Mouse (Mus musculus) lung, embryonic 14.5 days (tissue): ENCODE data around the gene Inhbe. TPM values are rescaled to one million over a fixed set of nuclear protein-coding genes. Genes with fewer than 3 reads are reported as not detected.
"Not testable (repeated sequence)": the region's sequence is repeated elsewhere in the genome, so short reads cannot be mapped to it uniquely, and the experiment has no call there.

Experiments used
- ATAC-seq: fragments of 200-750 bp; cut with Nextera tagmentation; 2 replicates; pipeline ENCODE4 v1.8.0; 2017; ENCODE audit warnings: mild to moderate bottlenecking, moderate TSS enrichment, moderate library complexity; ENCODE audit not compliant: insufficient read depth
- DNase-seq: peaks from one replicate; pipeline ENCODE4 v3.0.0-alpha.2; 2015
- H3K27ac ChIP-seq: fragments of 300-500 bp; sonication (generic); 2 replicates; pipeline ENCODE4 v1.5.1; 2014; ENCODE audit warnings: low read depth, mild to moderate bottlenecking, moderate library complexity
- H3K27me3 ChIP-seq: fragments of 300-500 bp; sonication (generic); 2 replicates; pipeline ENCODE4 v1.6.1; 2014; ENCODE audit warnings: low read length, control low read depth; ENCODE audit not compliant: insufficient read depth
- H3K36me3 ChIP-seq: fragments of 300-500 bp; sonication (generic); 2 replicates; pipeline ENCODE4 v1.6.1; 2014; ENCODE audit warnings: control low read depth; ENCODE audit not compliant: insufficient read depth
- H3K4me1 ChIP-seq: fragments of 300-500 bp; sonication (generic); 2 replicates; pipeline ENCODE4 v1.6.1; 2014; ENCODE audit warnings: antibody characterized with exemption, control low read depth; ENCODE audit not compliant: insufficient read depth
- H3K4me2 ChIP-seq: fragments of 300-500 bp; sonication (generic); 2 replicates; pipeline ENCODE4 v1.6.1; 2014; ENCODE audit warnings: mild to moderate bottlenecking
- H3K4me3 ChIP-seq: fragments of 300-500 bp; sonication (generic); 2 replicates; pipeline ENCODE4 v1.5.1; 2014; ENCODE audit warnings: low read depth, low read length
- H3K9ac ChIP-seq: fragments of 300-500 bp; sonication (generic); 2 replicates; pipeline ENCODE4 v1.6.1; 2014
- H3K9me3 ChIP-seq: fragments of 300-500 bp; sonication (generic); 2 replicates; pipeline ENCODE4 v1.6.1; 2016; ENCODE audit warnings: low read depth, low read length, control low read depth
- CTCF ChIP-seq: IDR thresholded peaks from 2 replicates; pipeline ENCODE4 v1.5.1; 2016; ENCODE audit warnings: antibody characterized with exemption, low read depth
- WGBS: fragments of 180-500 bp; shearing (Covaris S2); extraction: QIAGEN DNeasy Blood & Tissue Kit; methylation state at CpG from one replicate; pipeline ENCODE4 v1.1.7; 2014; 5-methylcytosine and 5-hydroxymethylcytosine counted together
- polyA plus RNA-seq: library from polyadenylated mRNA; unstranded; fragments of >200 nt; fragmentation: Nextera tagmentation; extraction: Ambion mirVana; gene quantifications from 2 replicates; pipeline ENCODE4 v1.2.1, GENCODE M21; 2014

Gene Inhbe
- polyA plus RNA-seq, 1 experiment from 2014 or later = 0.04 TPM

DNA sequence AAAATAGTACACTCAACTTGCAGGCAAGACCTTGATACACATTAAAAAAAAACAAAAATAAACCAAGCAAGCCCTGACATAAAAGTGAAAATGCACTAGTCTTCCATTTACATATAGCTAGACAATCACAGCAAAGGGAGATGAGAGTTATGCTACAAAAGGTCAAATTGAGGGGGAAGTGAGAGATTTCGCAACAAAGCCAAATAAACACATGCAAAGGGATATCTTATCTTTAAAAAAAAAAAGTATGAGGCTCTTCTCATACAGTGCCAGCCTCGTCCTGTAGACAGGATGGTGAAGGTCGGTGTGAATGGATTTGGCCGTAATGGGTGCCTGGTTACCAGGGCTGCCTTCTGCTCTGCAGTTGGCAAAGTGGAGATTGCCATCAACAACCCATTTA lies 41.4 kb downstream of the Inhbe start:
- Histone ChIP-seq H3K4me2 (no peak overlapping the region), H3K36me3 (peaks cover 18% of the 10 kb centered on the region), H3K9me3 (no peaks in the 10 kb centered on the region), H3K9ac (no peak overlapping the region), H3K27me3 (no peaks in the 10 kb centered on the region), H3K27ac (no peak overlapping the region), H3K4me1 (no peaks in the 10 kb centered on the region), H3K4me3 (no peak overlapping the region)
- WGBS = 58% methylated on average over 4 of the region's 4 CpGs
- DNase-seq = no peak
- TF ChIP-seq CTCF = no peak
- no peak for ATAC-seq

DNA sequence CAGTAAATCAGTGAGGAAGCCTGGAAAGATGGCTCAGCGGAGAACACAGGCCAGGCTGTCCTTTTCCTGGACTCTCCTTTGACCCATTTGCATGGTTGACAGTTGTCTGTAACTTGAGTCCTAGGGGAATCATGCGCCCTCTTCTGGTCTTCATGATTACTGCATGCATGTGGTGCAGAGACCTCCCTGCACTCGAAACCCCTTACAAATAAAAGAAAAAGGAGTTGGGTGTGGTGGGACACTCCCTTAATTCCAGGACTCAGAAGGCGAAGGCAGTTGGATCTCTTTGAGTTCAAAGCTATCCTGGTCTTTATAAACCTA lies 41.9 kb downstream of the Inhbe start:
- peaks cover 23% of the 10 kb centered on the region for H3K36me3 ChIP-seq
- H3K4me2 ChIP-seq = peak overlapping the region; percentile 67
- peak overlapping the region; percentile 76 for H3K9ac ChIP-seq
- H3K9me3 ChIP-seq = no peaks in the 10 kb centered on the region
- peak overlapping the region; percentile 77 for H3K4me3 ChIP-seq
- no peaks in the 10 kb centered on the region for H3K4me1 ChIP-seq
- H3K27ac ChIP-seq = peak overlapping the region; percentile 84
- peak; percentile 92 for TF ChIP-seq CTCF
- no peaks in the 10 kb centered on the region for H3K27me3 ChIP-seq
- ATAC-seq (peak; percentile 71), DNase-seq (peak; percentile 97)
- WGBS = under 1% methylated on average over 4 of the region's 4 CpGs

DNA sequence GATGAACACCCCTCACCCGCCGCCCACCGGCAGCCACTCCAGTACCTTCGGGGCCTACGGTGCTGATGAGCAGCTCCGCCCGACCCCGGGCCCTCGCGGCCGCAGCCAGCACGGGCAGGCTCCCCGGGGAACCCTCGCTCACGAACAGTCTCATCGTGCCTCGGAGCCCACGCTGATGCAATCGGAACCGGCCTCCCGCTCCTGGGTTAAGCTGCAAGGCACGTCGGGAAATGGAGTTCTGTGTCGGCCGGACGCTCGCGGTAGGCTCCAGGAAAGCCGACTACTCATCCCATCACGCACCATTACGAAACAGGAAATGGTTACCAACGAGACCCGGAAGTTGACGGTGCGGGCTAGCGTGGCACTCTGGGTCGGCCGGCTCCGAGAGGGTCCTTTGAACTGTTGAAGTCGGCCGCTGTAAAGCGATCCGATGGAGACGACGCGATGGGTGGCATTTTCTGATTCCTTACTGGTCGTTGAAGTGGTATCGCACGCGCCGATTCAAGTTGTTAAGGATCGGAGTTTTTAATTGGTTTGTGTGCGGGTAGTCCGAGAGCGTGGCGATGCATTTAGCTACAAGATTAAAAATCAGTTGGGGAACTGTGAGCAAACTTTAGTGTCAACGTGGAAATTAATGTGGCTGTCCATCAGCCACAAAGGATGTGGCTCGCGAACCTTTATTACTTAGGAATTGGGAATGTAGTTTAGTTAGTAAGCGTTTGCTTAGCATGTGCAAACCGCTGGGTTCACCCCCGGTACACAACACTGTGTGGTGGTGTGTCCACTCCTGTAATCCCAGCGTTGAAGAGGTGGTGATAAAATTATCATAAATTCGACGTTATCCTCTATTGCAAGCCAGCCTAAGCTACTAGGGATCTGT lies 42.5 kb downstream of the Inhbe start, which contains the start of gene Mars:
Gene Mars, minus strand, starts transcription at position 311 of the 880 bp plus-strand sequence.
- DNase-seq (peak; percentile 98), ATAC-seq (peak; percentile 98)
- no peaks in the 10 kb centered on the region for H3K9me3 ChIP-seq
- H3K4me3 ChIP-seq = peak within 1 kb of the TSS; percentile 77
- H3K27ac ChIP-seq = peak within 1 kb of the TSS; percentile 84
- H3K4me2 ChIP-seq = peak within 1 kb of the TSS; percentile 67
- TF ChIP-seq CTCF = no peak
- H3K36me3 ChIP-seq = peaks cover 29% of the 10 kb centered on the region
- under 1% methylated on average over 65 of the region's 65 CpGs for WGBS
- no peaks in the 10 kb centered on the region for H3K27me3 ChIP-seq
- no peaks in the 10 kb centered on the region for H3K4me1 ChIP-seq
- peak within 1 kb of the TSS; percentile 76 for H3K9ac ChIP-seq

GRCm38 (mm10) chr10:127310523-127311475 lies 43.4 kb downstream of the Inhbe start:
- no peaks in the 10 kb centered on the region for H3K27me3 ChIP-seq
- no peak for TF ChIP-seq CTCF
- peak overlapping the region; percentile 67 for H3K4me2 ChIP-seq
- H3K4me1 ChIP-seq = no peaks in the 10 kb centered on the region
- H3K27ac ChIP-seq = peak overlapping the region; percentile 67; the same call in 1 of the 2 replicates
- peaks cover 39% of the 10 kb centered on the region for H3K36me3 ChIP-seq
- H3K9ac ChIP-seq = peak overlapping the region; percentile 76
- H3K9me3 ChIP-seq = no peaks in the 10 kb centered on the region
- DNase-seq (peak; percentile 64), ATAC-seq (peak; percentile 48)
- WGBS = 30% methylated on average over 23 of the region's 23 CpGs
- H3K4me3 ChIP-seq = peak overlapping the region; percentile 77

- not testable (repeated sequence) for H3K27ac ChIP-seq, H3K9me3 ChIP-seq, DNase-seq, H3K9ac ChIP-seq, H3K27me3 ChIP-seq, H3K4me2 ChIP-seq, H3K4me3 ChIP-seq, H3K4me1 ChIP-seq, ATAC-seq
- peaks cover 55% of the 10 kb centered on the region for H3K36me3 ChIP-seq
- 75% methylated on average over 3 of the region's 3 CpGs for WGBS
Measured at GRCm38 (mm10) chr10:127309167-127309566, 45.0 kb downstream of the Inhbe start.

DNA sequence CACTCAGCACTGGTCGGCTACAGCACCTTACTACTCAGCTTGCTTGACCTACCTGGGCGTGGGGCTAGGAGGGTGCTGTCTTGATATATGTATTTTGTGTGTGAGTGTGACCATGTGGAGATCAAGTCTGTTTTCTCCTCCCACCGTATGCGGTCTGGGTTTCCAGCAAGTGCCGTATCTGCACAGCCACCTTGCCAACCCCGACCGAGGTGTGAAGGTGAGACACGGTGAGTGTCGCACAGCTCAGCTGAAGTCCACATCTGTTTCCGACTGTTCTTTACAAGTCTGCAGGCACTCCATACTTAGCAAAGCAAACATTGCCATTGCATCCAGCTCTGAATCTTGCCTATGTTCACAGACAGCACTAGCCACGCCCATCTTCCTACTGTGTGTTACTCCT lies 51.1 kb downstream of the Inhbe start:
- DNase-seq = no peak
- no peak for ATAC-seq

DNA sequence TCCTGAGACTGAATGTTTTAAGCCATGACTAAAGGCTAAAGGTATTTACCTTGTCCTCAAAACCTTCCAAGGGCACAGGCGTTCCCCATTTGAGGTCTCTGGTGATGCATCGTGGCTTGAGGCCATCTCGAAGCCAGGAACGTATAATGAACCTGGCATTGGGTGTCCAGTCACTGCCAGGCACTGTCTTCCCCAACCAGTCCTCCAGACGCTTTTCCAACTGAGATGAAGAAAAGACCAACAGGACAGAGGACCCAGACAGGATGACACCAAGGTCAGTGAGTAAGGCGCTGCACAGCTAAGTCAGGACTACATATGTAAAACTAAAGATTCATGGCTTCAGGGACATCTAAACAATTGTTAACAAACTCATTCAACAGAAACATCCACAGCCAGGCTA lies 53.9 kb downstream of the Inhbe start:
- no peak overlapping the region for H3K4me3 ChIP-seq
- H3K4me2 ChIP-seq = no peak overlapping the region
- no peak for TF ChIP-seq CTCF
- no peak overlapping the region for H3K27ac ChIP-seq
- H3K4me1 ChIP-seq = no peaks in the 10 kb centered on the region
- H3K9ac ChIP-seq = no peak overlapping the region
- no peak for DNase-seq
- H3K27me3 ChIP-seq = no peaks in the 10 kb centered on the region
- ATAC-seq = no peak
- H3K36me3 ChIP-seq = peaks cover 100% of the 10 kb centered on the region
- no peaks in the 10 kb centered on the region for H3K9me3 ChIP-seq
- WGBS = 93% methylated on average over 6 of the region's 6 CpGs

More for the DNA sequence above, 51.1 kb downstream of the Inhbe start:
- Histone ChIP-seq H3K4me3 (no peak overlapping the region), H3K4me1 (no peaks in the 10 kb centered on the region), H3K27me3 (no peaks in the 10 kb centered on the region), H3K27ac (no peak overlapping the region), H3K9me3 (no peaks in the 10 kb centered on the region), H3K36me3 (peaks cover 100% of the 10 kb centered on the region), H3K9ac (no peak overlapping the region), H3K4me2 (no peak overlapping the region)
- no peak for TF ChIP-seq CTCF
- 88% methylated on average over 11 of the region's 11 CpGs for WGBS

Other genes starting within 250 kb of the Inhbe start
- 53.8 and 56.8 TPM in 2 replicates for gene Os9, start 233.3 kb downstream of the Inhbe start, polyA plus RNA-seq
- gene B4galnt1, start 189.2 kb downstream of the Inhbe start, polyA plus RNA-seq = 2.9 and 4.4 TPM in 2 replicates
- gene Slc26a10, start 173.8 kb downstream of the Inhbe start, polyA plus RNA-seq = 0.09 and 0.27 TPM in 2 replicates
- 45.8 and 48.7 TPM in 2 replicates for gene Arhgef25, start 164.3 kb downstream of the Inhbe start, polyA plus RNA-seq
- 81.4 and 92.4 TPM in 2 replicates for gene Dtx3, start 158.7 kb downstream of the Inhbe start, polyA plus RNA-seq
- gene Pip4k2c, start 142.8 kb downstream of the Inhbe start, polyA plus RNA-seq = 17.8 and 21.0 TPM in 2 replicates
- gene Kif5a, start 91.1 kb downstream of the Inhbe start, polyA plus RNA-seq = 0.64 and 1.0 TPM in 2 replicates
- gene Dctn2, start 88.0 kb downstream of the Inhbe start, polyA plus RNA-seq = 158 and 160 TPM in 2 replicates
- gene Mbd6, start 65.4 kb downstream of the Inhbe start, polyA plus RNA-seq = 19.1 and 19.4 TPM in 2 replicates
- gene Mars, start 42.6 kb downstream of the Inhbe start, polyA plus RNA-seq = 128 and 132 TPM in 2 replicates
- gene Arhgap9, start 32.4 kb downstream of the Inhbe start, polyA plus RNA-seq = 3.2 and 4.2 TPM in 2 replicates
- 14.7 and 16.9 TPM in 2 replicates for gene Gli1, start 12.4 kb downstream of the Inhbe start, polyA plus RNA-seq
- not detected in 2 replicates for gene Inhbc, start 16.0 kb upstream of the Inhbe start, polyA plus RNA-seq
- 31.9 and 33.8 TPM in 2 replicates for gene R3hdm2, start 25.9 kb upstream of the Inhbe start, polyA plus RNA-seq
- 0.12 TPM in 1 of 2 replicates, not detected in the other for gene Stac3, start 147.3 kb upstream of the Inhbe start, polyA plus RNA-seq
- gene Ndufa4l2, start 160.6 kb upstream of the Inhbe start, polyA plus RNA-seq = 36.4 and 44.9 TPM in 2 replicates
- 99.6 and 101 TPM in 2 replicates for gene Shmt2, start 168.0 kb upstream of the Inhbe start, polyA plus RNA-seq
- 0.14 and 0.22 TPM in 2 replicates for gene Nxph4, start 180.1 kb upstream of the Inhbe start, polyA plus RNA-seq